Mouse (Mus musculus) kidney, postnatal 0 days (tissue): ENCODE measurements around the gene Fam240b. TPM values are rescaled to one million over a fixed set of nuclear protein-coding genes. Genes with fewer than 3 reads are reported as not detected.
A peak's percentile ranks its signal among the peaks of the same experiment; 100 is the strongest.

Experiments
- ATAC-seq: fragments of 200-750 bp; cut with Nextera tagmentation; replicated peaks from 2 replicates; pipeline ENCODE4 v1.8.0; 2017; ENCODE audit warnings: low read depth, moderate number of reproducible peaks, moderate TSS enrichment, moderate library complexity; ENCODE audit not compliant: low FRiP score
- DNase-seq: peaks from one replicate; pipeline ENCODE4 v3.0.0-alpha.2; 2016; ENCODE audit warnings: low spot score
- H3K27ac ChIP-seq: fragments of 300-500 bp; sonication (generic); 2 replicates; pipeline ENCODE4 v1.5.1; 2014; ENCODE audit warnings: mild to moderate bottlenecking
- H3K27me3 ChIP-seq: fragments of 300-500 bp; sonication (generic); 2 replicates; pipeline ENCODE4 v1.6.1; 2014; ENCODE audit warnings: low read length, mixed read lengths; ENCODE audit not compliant: insufficient read depth
- H3K36me3 ChIP-seq: fragments of 300-500 bp; sonication (generic); 2 replicates; pipeline ENCODE4 v1.6.1; 2014; ENCODE audit warnings: low read length, mixed read lengths; ENCODE audit not compliant: insufficient read depth
- H3K4me1 ChIP-seq: fragments of 300-500 bp; sonication (generic); replicated peaks from 2 replicates; pipeline ENCODE4 v1.6.1; 2014; ENCODE audit warnings: antibody characterized with exemption, low read length, mixed read lengths; ENCODE audit not compliant: insufficient read depth
- H3K4me2 ChIP-seq: fragments of 300-500 bp; sonication (generic); 2 replicates; pipeline ENCODE4 v1.6.1; 2014; ENCODE audit warnings: mild to moderate bottlenecking, low read length, moderate library complexity, mixed read lengths
- H3K4me3 ChIP-seq: fragments of 300-500 bp; sonication (generic); replicated peaks from 2 replicates; pipeline ENCODE4 v1.5.1; 2014; ENCODE audit warnings: low read depth, low read length
- H3K9ac ChIP-seq: fragments of 300-500 bp; sonication (generic); 2 replicates; pipeline ENCODE4 v1.6.1; 2014; ENCODE audit warnings: low read depth, low read length
- H3K9me3 ChIP-seq: fragments of 300-500 bp; sonication (generic); replicated peaks from 2 replicates; pipeline ENCODE4 v1.6.1; 2016; ENCODE audit warnings: low read length, inconsistent platforms, mixed read lengths
- CTCF ChIP-seq: IDR thresholded peaks from 2 replicates; pipeline ENCODE4 v1.5.1; 2016; ENCODE audit warnings: antibody characterized with exemption, low read depth, mild to moderate bottlenecking, moderate library complexity
- WGBS: fragments of 180-500 bp; shearing (Covaris S2); extraction: QIAGEN DNeasy Blood & Tissue Kit; methylation state at CpG from one replicate; pipeline ENCODE4 v1.1.7; 2014; 5-methylcytosine and 5-hydroxymethylcytosine counted together
- polyA plus RNA-seq: library from polyadenylated mRNA; unstranded; fragments of >200 nt; fragmentation: Nextera tagmentation; extraction: Ambion mirVana; gene quantifications from 2 replicates; pipeline ENCODE4 v1.2.1, GENCODE M21; 2015

Gene Fam240b
- 0.13 and 0.28 TPM in 2 replicates for polyA plus RNA-seq

GRCm38 (mm10) chr13:64497692-64498091 is at the start of gene Fam240b:
Gene Fam240b (minus strand): TSS chr13:64497792.
- Histone ChIP-seq H3K27me3 (no peaks in the 10 kb centered on the region), H3K4me2 (no peak within 1 kb of the TSS), H3K4me1 (no peaks in the 10 kb centered on the region), H3K9me3 (no peaks in the 10 kb centered on the region), H3K36me3 (no peaks in the 10 kb centered on the region), H3K9ac (no peak within 1 kb of the TSS), H3K27ac (no peak within 1 kb of the TSS), H3K4me3 (no peak within 1 kb of the TSS)
- peak; percentile 24 for DNase-seq
- no peak for ATAC-seq
- no peak for TF ChIP-seq CTCF
- 50% methylated on average over 6 of the region's 6 CpGs for WGBS

GRCm38 (mm10) chr13:64530139-64530538 is 32.5 kb upstream of the Fam240b start:
- H3K9me3 ChIP-seq = no peaks in the 10 kb centered on the region
- H3K4me1 ChIP-seq = no peaks in the 10 kb centered on the region
- H3K4me2 ChIP-seq = no peak overlapping the region
- no peak for TF ChIP-seq CTCF
- WGBS = 52% methylated on average over 5 of the region's 5 CpGs
- H3K9ac ChIP-seq = no peak overlapping the region
- H3K27me3 ChIP-seq = no peaks in the 10 kb centered on the region
- H3K27ac ChIP-seq = no peak overlapping the region
- no peak overlapping the region for H3K4me3 ChIP-seq
- H3K36me3 ChIP-seq = no peaks in the 10 kb centered on the region
- no peak for DNase-seq
- no peak for ATAC-seq

GRCm38 (mm10) chr13:64526515-64527285 is 29.1 kb upstream of the Fam240b start:
- no peak for TF ChIP-seq CTCF
- 81% methylated on average over 15 of the region's 15 CpGs for WGBS
- no peaks in the 10 kb centered on the region for H3K4me1 ChIP-seq
- H3K4me2 ChIP-seq = no peak overlapping the region
- no peak overlapping the region for H3K4me3 ChIP-seq
- no peaks in the 10 kb centered on the region for H3K9me3 ChIP-seq
- no peak for DNase-seq
- no peaks in the 10 kb centered on the region for H3K36me3 ChIP-seq
- no peak overlapping the region for H3K27ac ChIP-seq
- no peaks in the 10 kb centered on the region for H3K27me3 ChIP-seq
- ATAC-seq = no peak
- no peak overlapping the region for H3K9ac ChIP-seq

- H3K9ac ChIP-seq = no peak overlapping the region
- H3K4me1 ChIP-seq = no peaks in the 10 kb centered on the region
- 52% methylated on average over 2 of the region's 2 CpGs for WGBS
- no peaks in the 10 kb centered on the region for H3K27me3 ChIP-seq
- DNase-seq = no peak
- no peaks in the 10 kb centered on the region for H3K9me3 ChIP-seq
- no peak for TF ChIP-seq CTCF
- no peaks in the 10 kb centered on the region for H3K36me3 ChIP-seq
- H3K27ac ChIP-seq = no peak overlapping the region
- H3K4me2 ChIP-seq = no peak overlapping the region
- ATAC-seq = peak; percentile 72; the same call in 1 of the 2 replicates
- H3K4me3 ChIP-seq = no peak overlapping the region
These were observed 16.7 kb upstream of the Fam240b start for GRCm38 (mm10) chr13:64514247-64514646.

GRCm38 (mm10) chr13:64511616-64512015 is 14.0 kb upstream of the Fam240b start:
- H3K4me2 ChIP-seq = no peak overlapping the region
- DNase-seq (no peak), ATAC-seq (no peak)
- H3K9me3 ChIP-seq = no peaks in the 10 kb centered on the region
- H3K4me3 ChIP-seq = no peak overlapping the region
- TF ChIP-seq CTCF = no peak
- no peaks in the 10 kb centered on the region for H3K27me3 ChIP-seq
- no peak overlapping the region for H3K9ac ChIP-seq
- H3K27ac ChIP-seq = no peak overlapping the region
- no peaks in the 10 kb centered on the region for H3K36me3 ChIP-seq
- no peaks in the 10 kb centered on the region for H3K4me1 ChIP-seq

GRCm38 (mm10) chr13:64507361-64507760 is 9.8 kb upstream of the Fam240b start:
- no peak for DNase-seq
- H3K4me3 ChIP-seq = no peak overlapping the region
- no peak for TF ChIP-seq CTCF
- H3K9ac ChIP-seq = no peak overlapping the region
- no peak for ATAC-seq
- H3K4me1 ChIP-seq = no peaks in the 10 kb centered on the region
- no peaks in the 10 kb centered on the region for H3K36me3 ChIP-seq
- no peaks in the 10 kb centered on the region for H3K9me3 ChIP-seq
- H3K27ac ChIP-seq = no peak overlapping the region
- H3K4me2 ChIP-seq = no peak overlapping the region
- no peaks in the 10 kb centered on the region for H3K27me3 ChIP-seq

GRCm38 (mm10) chr13:64502833-64503232 is 5.2 kb upstream of the Fam240b start:
- no peak overlapping the region for H3K4me3 ChIP-seq
- ATAC-seq = no peak
- no peaks in the 10 kb centered on the region for H3K36me3 ChIP-seq
- H3K9ac ChIP-seq = no peak overlapping the region
- H3K4me1 ChIP-seq = no peaks in the 10 kb centered on the region
- TF ChIP-seq CTCF = no peak
- no peak for DNase-seq
- no peak overlapping the region for H3K27ac ChIP-seq
- H3K27me3 ChIP-seq = no peaks in the 10 kb centered on the region
- H3K9me3 ChIP-seq = no peaks in the 10 kb centered on the region
- WGBS = 49% methylated on average over 3 of the region's 3 CpGs
- H3K4me2 ChIP-seq = no peak overlapping the region
